Mouse (Mus musculus) bone marrow macrophage, adult 2 months (primary cell): Measurements from ENCODE around the gene Dennd6b.

Source experiments
- CTCF ChIP-seq: IDR thresholded peaks from 2 replicates; pipeline ENCODE4 v1.5.1; 2012; ENCODE audit warnings: low read depth, mild to moderate bottlenecking, low read length, moderate library complexity
- POLR2A ChIP-seq: IDR thresholded peaks from 2 replicates; pipeline ENCODE4 v1.6.1; 2012; ENCODE audit warnings: mild to moderate bottlenecking, low read depth, low read length, borderline replicate concordance

GRCm38 (mm10) chr15:89195261-89195681, 1.0 kb downstream of the Dennd6b start:
- TF ChIP-seq CTCF (no peak), POLR2A (no peak)
